Mouse (Mus musculus) spleen, embryonic (tissue): ENCODE data around the gene Hspa12b.

Experiments used
- CTCF ChIA-PET: fragments of 350-600 bp; sonication (Branson Sonifier 250); formaldehyde crosslinking; loops from one replicate; lab custom pipeline; 2022; lab: Charles Lee

Hspa12b gene

DNA sequence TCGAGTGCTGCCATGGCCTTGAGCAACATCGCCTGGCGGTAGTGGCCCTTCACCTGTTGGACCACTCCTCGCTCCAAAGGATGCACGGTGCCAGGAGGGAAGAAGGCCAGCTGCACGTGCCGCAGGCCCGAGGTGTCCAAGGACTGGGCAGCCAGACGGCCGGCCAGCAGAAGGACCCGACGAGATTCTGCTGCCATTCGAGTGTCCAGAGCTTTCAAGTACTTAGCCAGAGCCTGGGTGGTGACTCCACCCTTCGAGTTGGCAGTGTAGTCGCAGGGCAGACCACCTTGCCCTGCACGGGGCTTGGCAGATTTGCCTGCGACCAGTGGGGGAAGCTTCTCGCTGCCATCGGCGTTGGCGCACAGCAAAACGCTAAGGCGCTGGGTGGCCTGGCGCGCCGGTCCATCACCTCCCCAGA, 51.8 kb downstream of the Hspa12b start:
- CTCF ChIA-PET: no interaction called here

GRCm38 (mm10) chr2:131179246-131179886, 52.3 kb downstream of the Hspa12b start:
- CTCF ChIA-PET: no interaction called here

DNA sequence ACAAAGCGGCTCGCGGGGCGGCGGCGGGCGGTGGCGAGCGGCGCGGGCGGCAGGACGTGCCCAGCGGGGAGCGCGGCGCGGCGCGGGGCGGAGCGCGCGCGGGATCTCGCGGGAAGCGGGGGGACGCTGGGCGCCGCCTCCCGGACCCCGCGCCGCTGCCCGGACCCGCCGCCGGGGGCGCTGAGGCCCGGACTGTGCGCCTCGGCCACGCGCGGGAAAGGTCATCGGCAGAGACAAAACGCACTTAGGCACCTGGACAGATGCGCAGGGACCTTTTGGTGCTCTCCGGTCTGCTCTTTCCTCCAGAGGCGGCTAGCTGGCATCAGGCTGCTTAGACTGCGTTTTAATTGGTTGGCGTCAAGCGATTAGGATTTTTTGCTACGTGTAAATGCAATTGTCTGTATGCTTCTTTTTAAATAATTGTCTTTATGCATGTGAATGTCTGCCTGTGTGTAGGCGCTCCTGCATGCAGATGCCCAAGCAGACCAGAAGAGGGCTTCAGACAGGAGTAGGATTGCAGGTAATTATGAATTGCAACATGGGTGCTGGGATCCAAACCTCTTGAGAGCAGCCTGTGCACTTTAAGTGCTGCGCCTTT, 53.0 kb downstream of the Hspa12b start, which contains the start of gene Cenpb:
Gene Cenpb, minus strand, starts transcription at position 78 of the 598 bp plus-strand sequence.
- CTCF ChIA-PET: no interaction called here

GRCm38 (mm10) chr2:131186343-131186742, 59.3 kb downstream of the Hspa12b start:
- CTCF ChIA-PET: no interaction called here

DNA sequence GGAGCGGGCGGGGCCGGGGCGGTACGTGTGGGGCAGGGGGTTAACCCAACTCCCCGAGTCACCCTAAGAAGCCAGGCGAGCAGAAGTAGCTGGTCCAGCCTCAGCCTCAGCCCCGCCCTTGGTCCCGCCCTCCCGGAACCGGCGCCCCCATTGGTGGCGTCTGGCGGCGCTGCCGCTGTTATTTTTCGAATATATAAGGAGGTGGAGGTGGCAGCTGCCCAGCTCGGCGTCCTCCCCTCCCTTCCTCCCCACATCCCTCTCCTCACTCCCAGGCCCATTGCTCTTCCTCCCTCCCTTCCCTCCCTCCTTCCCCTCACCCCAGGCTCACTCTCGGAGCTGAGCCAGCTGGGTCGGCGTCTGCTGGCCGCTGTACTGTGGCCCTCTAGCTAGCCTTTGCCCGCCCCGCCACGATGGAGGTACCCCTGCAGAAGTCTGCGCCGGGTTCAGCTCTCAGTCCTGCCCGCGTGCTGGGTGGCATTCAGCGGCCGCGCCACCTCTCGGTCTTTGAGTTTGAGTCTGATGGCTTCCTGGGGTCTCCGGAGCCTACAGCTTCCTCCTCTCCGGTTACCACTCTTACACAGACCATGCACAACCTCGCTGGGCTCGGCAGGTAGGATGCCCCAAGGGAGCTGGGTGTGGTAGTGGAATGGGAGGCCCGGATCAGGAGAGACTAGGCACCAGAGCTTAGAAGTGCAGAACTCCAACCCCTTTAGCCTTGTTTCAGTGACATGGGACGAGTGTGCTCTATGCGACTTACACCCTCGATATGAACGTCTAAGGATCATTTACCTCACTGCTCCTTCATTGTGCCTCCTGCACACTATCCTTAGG, 59.9 kb downstream of the Hspa12b start, which contains the start of the genes Cdc25b and Spef1:
Gene Cdc25b, plus strand, starts transcription at position 179 of the 831 bp plus-strand sequence.
Gene Spef1, minus strand, starts transcription at position 512 of the 831 bp plus-strand sequence.
- CTCF ChIA-PET: no interaction called here

DNA sequence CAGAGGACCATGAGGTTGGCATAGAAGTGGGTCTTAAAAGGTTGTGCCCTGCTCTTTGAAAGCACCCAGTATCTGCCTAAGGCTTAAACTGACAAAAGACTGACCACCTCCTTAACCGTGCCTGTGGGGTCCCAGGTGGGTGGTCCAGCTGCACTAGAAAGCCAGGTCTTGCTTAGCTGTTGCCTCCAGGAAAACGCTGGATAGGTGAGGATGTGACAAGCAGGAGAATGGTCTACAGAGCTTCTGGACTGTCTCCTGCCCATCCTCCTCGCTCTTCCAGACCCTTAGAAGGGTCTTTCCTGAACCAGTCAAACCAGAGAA, 60.5 kb downstream of the Hspa12b start:
- CTCF ChIA-PET: no interaction called here

- CTCF ChIA-PET: no interaction called here
Observed at GRCm38 (mm10) chr2:131188311-131188710, 61.2 kb downstream of the Hspa12b start.

GRCm38 (mm10) chr2:131189521-131190309, 62.6 kb downstream of the Hspa12b start:
- CTCF ChIA-PET: no interaction called here

DNA sequence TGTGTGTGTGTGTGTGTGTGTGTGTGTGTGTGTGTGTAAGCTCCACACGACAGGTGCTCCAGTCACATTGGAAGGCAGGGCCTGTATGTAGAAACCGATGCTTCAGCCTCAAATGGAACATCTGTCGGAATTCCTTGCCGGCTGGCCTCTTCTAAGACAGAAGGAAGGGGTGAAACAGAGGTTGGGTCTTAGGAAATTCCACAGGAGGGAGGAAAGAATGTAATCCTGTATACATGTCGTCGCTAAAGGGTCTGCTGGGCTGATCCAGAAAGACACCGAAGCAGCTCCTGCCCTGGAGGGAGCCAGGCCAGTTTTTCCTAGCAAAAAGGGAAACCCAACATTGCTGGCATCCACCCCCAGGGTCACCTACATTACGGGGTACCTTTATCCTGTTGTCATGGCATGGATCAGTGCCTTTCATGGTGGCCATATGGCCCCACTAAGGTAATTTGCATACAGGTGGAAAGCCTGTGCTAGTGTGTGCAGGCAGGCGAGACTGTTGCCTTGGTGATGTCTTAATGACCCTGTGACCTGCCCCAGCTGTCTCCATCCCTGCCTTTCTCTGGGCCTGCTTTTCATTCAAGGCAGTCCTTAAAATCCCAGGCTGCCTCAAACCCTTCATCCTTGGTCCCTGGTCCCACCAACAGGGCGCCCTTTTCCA, 63.4 kb downstream of the Hspa12b start:
- CTCF ChIA-PET: no interaction called here

- CTCF ChIA-PET: no interaction called here
Observed at GRCm38 (mm10) chr2:131191005-131191390, 63.9 kb downstream of the Hspa12b start.
